Mouse (Mus musculus) midbrain, embryonic 15.5 days (tissue): Measurements from ENCODE around the gene Atp1a1. TPM values are rescaled to one million over a fixed set of nuclear protein-coding genes. Genes with fewer than 3 reads are reported as not detected.
A peak's percentile ranks its signal among the peaks of the same experiment; 100 is the strongest.

Source experiments
- ATAC-seq: fragments of 200-750 bp; cut with Nextera tagmentation; replicated peaks from 2 replicates; pipeline ENCODE4 v1.8.0; 2017; ENCODE audit warnings: moderate TSS enrichment
- H3K27ac ChIP-seq: fragments of 300-500 bp; sonication (generic); 2 replicates; pipeline ENCODE4 v1.5.1; 2015; ENCODE audit warnings: mild to moderate bottlenecking, inconsistent platforms
- H3K27me3 ChIP-seq: fragments of 300-500 bp; sonication (generic); replicated peaks from 2 replicates; pipeline ENCODE4 v1.6.1; 2015; ENCODE audit warnings: inconsistent platforms
- H3K36me3 ChIP-seq: fragments of 300-500 bp; sonication (generic); replicated peaks from 2 replicates; pipeline ENCODE4 v1.6.1; 2015; ENCODE audit warnings: inconsistent platforms
- H3K4me1 ChIP-seq: fragments of 300-500 bp; sonication (generic); 2 replicates; pipeline ENCODE4 v1.6.1; 2015; ENCODE audit warnings: inconsistent platforms
- H3K4me2 ChIP-seq: fragments of 300-500 bp; sonication (generic); 2 replicates; pipeline ENCODE4 v1.6.1; 2015; ENCODE audit warnings: inconsistent platforms, mild to moderate bottlenecking, moderate library complexity
- H3K4me3 ChIP-seq: fragments of 300-500 bp; sonication (generic); 2 replicates; pipeline ENCODE4 v1.5.1; 2015; ENCODE audit warnings: mild to moderate bottlenecking, inconsistent platforms
- H3K9ac ChIP-seq: fragments of 300-500 bp; sonication (generic); 2 replicates; pipeline ENCODE4 v1.6.1; 2015; ENCODE audit warnings: mild to moderate bottlenecking, inconsistent platforms
- H3K9me3 ChIP-seq: fragments of 300-500 bp; sonication (generic); 2 replicates; pipeline ENCODE4 v1.6.1; 2016; ENCODE audit warnings: inconsistent platforms
- WGBS: fragments of 180-500 bp; shearing (Covaris S2); methylation state at CpG from one replicate; pipeline ENCODE4 v1.1.7; 2015; ENCODE audit warnings: mixed read lengths; 5-methylcytosine and 5-hydroxymethylcytosine counted together
- polyA plus RNA-seq: library from polyadenylated mRNA; unstranded; fragments of >200 nt; fragmentation: Nextera tagmentation; extraction: Ambion mirVana; gene quantifications from 2 replicates; pipeline ENCODE4 v1.2.1, GENCODE M21; 2015

Gene Atp1a1
- polyA plus RNA-seq, 1 experiment from 2014 or later, result 57.1 TPM

DNA sequence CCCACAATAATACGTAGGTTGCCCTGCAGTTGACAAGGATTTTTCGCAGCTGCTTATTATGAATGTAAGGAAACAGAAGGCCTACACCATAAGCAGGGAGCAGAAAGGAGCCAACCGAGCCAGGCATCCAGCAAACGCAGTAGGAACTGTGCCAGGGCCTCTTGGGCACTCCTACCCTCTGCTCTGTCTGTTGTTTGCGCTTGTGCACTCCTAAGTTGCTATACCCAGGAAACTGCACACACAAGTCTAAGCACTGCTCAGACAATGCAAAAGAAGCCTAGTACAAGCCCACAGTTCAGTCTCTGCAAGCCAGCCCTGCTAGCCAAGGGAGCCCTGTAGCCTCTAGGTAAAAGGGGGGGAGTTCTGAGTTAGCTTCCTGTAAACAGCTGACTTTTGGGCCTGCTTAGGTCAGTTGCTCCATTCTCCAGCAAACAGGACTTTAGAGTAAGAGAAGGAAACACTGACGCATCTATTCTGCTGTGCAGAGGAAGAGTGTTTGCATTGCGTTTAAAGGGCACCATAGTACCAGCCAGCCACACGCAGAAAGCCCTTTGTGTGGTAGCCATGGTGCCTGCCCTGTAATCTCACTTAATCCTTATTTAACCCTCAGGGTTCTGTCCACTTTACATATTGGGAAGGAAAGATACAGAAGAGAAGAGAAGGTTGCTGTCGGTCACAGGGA, 43.5 kb downstream of the Atp1a1 start:
- H3K9ac ChIP-seq, result no peak overlapping the region
- H3K4me2 ChIP-seq, result no peak overlapping the region
- no peaks in the 10 kb centered on the region for H3K9me3 ChIP-seq
- H3K4me1 ChIP-seq, result peaks cover 11% of the 10 kb centered on the region
- no peaks in the 10 kb centered on the region for H3K36me3 ChIP-seq
- no peak overlapping the region for H3K4me3 ChIP-seq
- H3K27me3 ChIP-seq, result 0 out of 2 replicates have a peak, but pooled peaks cover 2% of the 10 kb centered on the region
- peak; percentile 67 for ATAC-seq
- WGBS, result 31% methylated on average over 9 of the region's 9 CpGs
- H3K27ac ChIP-seq, result peak overlapping the region; percentile 57

DNA sequence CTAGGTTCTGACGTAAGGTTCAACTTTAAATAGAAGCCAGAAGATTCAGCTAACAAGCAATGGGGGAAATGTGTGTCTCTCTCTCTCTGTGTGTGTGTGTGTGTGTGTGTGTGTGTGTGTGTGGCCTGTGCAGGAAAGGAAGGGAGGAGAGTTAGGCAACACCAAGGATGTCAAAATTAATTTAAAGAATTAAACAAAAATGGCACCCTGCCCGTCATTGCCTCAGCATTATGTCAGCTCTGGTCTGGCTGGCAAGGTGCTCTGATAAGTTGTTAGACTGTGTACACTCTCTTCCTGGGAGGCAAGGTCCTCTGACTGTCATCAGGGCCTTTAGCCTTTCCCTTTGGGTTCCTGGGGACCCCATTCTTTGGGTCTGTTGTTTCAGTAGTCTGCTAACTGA, 47.8 kb downstream of the Atp1a1 start:
- 88% methylated on average over 2 of the region's 2 CpGs for WGBS
- no peak for ATAC-seq
- H3K4me2 ChIP-seq, result no peak overlapping the region
- H3K9me3 ChIP-seq, result no peaks in the 10 kb centered on the region
- H3K4me3 ChIP-seq, result no peak overlapping the region
- no peak overlapping the region for H3K9ac ChIP-seq
- H3K36me3 ChIP-seq, result no peaks in the 10 kb centered on the region
- H3K27ac ChIP-seq, result no peak overlapping the region
- H3K4me1 ChIP-seq, result peaks cover 11% of the 10 kb centered on the region
- H3K27me3 ChIP-seq, result 0 out of 2 replicates have a peak, but pooled peaks cover 2% of the 10 kb centered on the region

DNA sequence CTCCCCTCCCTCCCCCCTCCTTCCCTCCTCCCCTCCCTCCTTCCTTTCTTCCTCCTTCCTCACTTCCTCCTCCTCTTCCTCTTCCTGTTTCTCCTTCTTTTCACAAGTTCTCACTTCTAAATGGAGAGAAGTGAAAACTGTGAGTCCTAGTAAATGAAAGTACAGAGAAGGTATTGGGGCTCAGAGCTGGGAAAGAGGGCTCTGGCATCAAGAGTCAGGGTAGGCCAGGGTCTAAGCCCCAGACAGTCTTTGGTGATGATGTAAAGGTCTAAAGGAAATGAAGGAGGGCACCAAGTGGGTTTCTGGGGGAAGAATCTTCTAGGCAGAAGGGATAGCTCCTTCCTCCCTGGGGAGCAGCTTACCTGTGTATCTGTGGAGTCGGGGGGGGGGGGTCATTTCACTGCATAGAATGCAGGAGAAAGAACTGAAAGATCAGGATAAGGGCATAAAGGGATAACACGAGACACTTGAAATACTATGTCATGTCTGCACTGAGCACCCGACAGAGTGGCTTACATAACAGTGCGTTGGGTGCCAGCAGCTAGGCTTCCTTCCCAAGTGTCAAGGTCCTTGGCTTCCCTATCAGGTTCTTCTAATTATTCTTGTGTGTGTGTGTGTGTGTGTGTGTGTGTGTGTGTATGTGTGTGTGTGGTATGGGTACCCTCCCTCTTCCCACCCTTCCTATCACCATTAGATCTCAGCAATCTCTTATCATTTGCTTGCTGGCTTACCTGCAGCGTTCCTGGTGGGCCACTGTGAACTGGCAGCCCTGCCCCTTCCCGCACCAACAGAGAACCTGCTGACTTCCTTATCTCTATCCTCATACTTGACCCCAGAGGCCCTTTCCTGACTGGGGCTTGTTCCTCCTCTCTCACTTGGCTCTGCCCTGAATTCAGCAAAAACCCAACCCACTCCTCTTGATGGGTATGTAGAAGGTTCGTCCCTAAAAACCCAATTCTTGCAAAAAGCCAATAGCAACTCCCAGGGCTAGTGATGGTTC, 51.6 kb downstream of the Atp1a1 start:
- H3K27ac ChIP-seq, result no peak overlapping the region
- WGBS, result 87% methylated on average over 7 of the region's 7 CpGs
- ATAC-seq, result no peak

DNA sequence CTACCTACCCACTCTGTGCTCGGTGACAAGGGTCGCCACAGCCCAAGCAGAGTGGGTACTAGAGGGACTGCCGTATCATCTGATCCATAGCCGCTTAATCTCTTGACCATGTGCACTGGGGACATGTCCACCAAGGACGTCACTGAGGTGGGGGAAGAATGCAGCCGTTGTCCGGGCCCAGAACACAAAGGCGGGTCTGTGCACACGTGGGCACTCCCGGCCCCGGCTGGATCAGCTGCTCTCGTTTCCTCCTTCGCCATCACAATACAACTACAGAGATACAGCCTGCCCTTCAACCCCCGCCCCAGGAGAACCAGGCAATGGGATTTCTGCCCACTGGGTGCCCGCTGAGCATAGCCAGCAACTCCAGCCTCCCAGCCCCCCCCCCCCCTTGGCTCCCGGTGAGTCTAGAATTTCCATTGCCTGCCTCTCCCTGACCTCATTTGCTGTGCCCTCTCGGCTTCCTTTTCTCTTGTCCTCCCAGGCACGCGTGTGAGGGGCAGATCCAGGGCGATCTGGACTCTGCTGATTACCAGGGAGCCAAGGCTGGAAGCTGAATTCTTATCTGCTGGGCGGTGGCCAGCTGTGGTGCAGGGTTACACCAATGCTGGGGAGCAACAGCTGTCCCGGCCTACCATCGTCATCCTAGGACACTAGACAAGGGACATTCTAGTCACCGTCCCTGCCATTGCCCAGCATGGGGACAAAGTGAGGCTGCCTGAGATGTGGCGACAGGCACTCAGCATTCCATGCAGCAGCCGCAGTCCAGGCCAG, 52.8 kb downstream of the Atp1a1 start:
- Histone ChIP-seq H3K4me2 (no peak overlapping the region), H3K36me3 (no peaks in the 10 kb centered on the region), H3K27ac (no peak overlapping the region), H3K4me3 (no peak overlapping the region), H3K27me3 (no peaks in the 10 kb centered on the region), H3K9ac (no peak overlapping the region), H3K9me3 (no peaks in the 10 kb centered on the region), H3K4me1 (no peaks in the 10 kb centered on the region)
- peak; percentile 31; the same call in 1 of the 2 replicates for ATAC-seq
- WGBS, result 59% methylated on average over 26 of the region's 26 CpGs

More for the DNA sequence above, 51.6 kb downstream of the Atp1a1 start:
- H3K4me3 ChIP-seq, result no peak overlapping the region
- no peaks in the 10 kb centered on the region for H3K4me1 ChIP-seq
- H3K9ac ChIP-seq, result no peak overlapping the region
- H3K4me2 ChIP-seq, result no peak overlapping the region
- H3K36me3 ChIP-seq, result no peaks in the 10 kb centered on the region
- no peaks in the 10 kb centered on the region for H3K27me3 ChIP-seq
- H3K9me3 ChIP-seq, result no peaks in the 10 kb centered on the region

DNA sequence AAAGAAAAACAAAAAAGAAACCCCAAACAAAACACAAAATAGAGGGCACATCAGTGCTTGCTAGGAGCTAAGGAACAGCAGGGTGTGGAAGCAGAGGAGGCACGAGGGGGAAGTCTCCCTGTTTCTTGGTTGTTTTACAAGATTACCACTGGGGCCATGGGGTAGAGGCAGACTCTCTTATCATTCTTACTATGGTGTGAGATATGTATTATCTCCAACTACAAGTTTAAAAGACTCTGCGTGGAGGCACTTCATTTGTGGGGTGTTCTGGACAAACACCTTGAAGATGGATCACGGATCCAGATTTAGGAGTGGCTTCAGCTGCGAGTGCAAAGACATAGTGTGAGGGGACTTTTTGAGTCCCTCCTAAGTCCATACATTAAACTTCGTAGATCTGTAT, 54.7 kb downstream of the Atp1a1 start:
- H3K9me3 ChIP-seq, result no peaks in the 10 kb centered on the region
- no peak overlapping the region for H3K4me3 ChIP-seq
- H3K9ac ChIP-seq, result no peak overlapping the region
- no peaks in the 10 kb centered on the region for H3K36me3 ChIP-seq
- whole genome bisulfite sequencing, result 82% methylated on average over 5 of the region's 5 CpGs
- H3K27me3 ChIP-seq, result no peaks in the 10 kb centered on the region
- H3K27ac ChIP-seq, result no peak overlapping the region
- ATAC-seq, result no peak
- no peaks in the 10 kb centered on the region for H3K4me1 ChIP-seq
- H3K4me2 ChIP-seq, result no peak overlapping the region

DNA sequence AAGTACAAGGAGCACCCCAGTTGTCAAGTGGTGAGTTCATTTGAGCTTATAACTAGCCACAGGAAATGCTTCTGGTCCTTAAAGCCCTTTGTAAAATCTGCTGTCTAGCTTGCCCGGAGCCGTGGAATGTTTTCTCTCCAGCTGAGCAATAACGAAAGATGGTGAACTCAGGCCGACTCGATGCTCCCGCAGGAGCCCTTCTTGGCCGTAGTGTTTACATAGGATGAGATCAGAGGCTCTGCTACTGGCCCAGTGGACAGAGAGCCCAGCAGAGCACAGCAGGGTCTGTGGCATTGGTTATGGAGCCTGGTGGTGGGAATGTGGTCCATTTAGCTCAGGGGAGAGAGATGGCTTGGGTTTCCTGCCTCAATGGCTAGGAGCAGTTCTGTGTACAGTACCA, 60.4 kb downstream of the Atp1a1 start:
- no peaks in the 10 kb centered on the region for H3K27me3 ChIP-seq
- H3K4me1 ChIP-seq, result no peaks in the 10 kb centered on the region
- WGBS, result 64% methylated on average over 7 of the region's 7 CpGs
- no peak overlapping the region for H3K4me3 ChIP-seq
- no peak for ATAC-seq
- H3K36me3 ChIP-seq, result no peaks in the 10 kb centered on the region
- no peak overlapping the region for H3K4me2 ChIP-seq
- H3K9me3 ChIP-seq, result no peaks in the 10 kb centered on the region
- no peak overlapping the region for H3K27ac ChIP-seq
- H3K9ac ChIP-seq, result no peak overlapping the region

DNA sequence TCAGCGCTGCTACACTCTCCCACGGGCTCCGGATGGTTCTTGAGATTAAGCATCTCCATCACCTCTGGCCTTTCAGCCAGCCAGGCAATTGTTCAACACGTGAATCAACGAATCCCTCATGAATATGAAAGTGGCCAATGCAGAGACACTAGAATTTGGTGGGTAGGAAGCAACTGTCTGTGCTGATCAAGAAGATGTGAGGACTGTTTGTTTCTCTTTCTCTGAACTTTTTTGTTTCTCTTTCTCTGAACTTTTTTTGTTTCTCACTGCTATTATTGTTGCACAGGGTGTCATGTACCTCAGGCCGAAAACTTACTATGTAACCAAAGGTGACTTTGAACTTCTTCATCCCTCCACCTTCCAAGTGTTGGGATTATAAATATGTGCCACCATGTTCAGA, 62.9 kb downstream of the Atp1a1 start:
- ATAC-seq, result no peak
- H3K27ac ChIP-seq, result no peak overlapping the region
- no peaks in the 10 kb centered on the region for H3K4me1 ChIP-seq
- H3K4me2 ChIP-seq, result no peak overlapping the region
- H3K4me3 ChIP-seq, result no peak overlapping the region
- H3K27me3 ChIP-seq, result no peaks in the 10 kb centered on the region
- no peak overlapping the region for H3K9ac ChIP-seq
- no peaks in the 10 kb centered on the region for H3K9me3 ChIP-seq
- 35% methylated on average over 6 of the region's 6 CpGs for WGBS
- no peaks in the 10 kb centered on the region for H3K36me3 ChIP-seq

DNA sequence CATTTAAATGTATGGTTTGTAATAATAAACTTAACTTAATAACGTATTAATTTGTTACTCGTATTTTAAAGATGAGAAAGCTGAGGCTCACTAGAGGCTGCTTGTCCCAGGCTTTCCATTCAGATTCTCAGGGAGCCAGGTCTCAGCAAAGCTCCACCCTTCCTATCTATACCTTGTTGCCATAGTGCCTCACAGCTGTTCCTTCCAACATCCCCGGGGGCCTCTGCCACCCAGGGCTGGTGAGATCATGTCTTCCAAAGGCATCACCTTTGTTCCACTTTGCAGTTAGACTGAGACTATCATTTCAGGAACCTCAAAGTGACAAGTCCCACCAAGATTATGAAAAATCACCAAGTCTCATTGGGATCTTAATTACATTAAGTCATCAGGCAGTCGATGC, 63.9 kb downstream of the Atp1a1 start:
- no peaks in the 10 kb centered on the region for H3K27me3 ChIP-seq
- no peaks in the 10 kb centered on the region for H3K9me3 ChIP-seq
- H3K4me1 ChIP-seq, result no peaks in the 10 kb centered on the region
- H3K36me3 ChIP-seq, result no peaks in the 10 kb centered on the region
- no peak overlapping the region for H3K4me3 ChIP-seq
- ATAC-seq, result no peak
- H3K4me2 ChIP-seq, result no peak overlapping the region
- WGBS, result 72% methylated on average over 4 of the region's 4 CpGs
- H3K9ac ChIP-seq, result no peak overlapping the region
- H3K27ac ChIP-seq, result no peak overlapping the region

DNA sequence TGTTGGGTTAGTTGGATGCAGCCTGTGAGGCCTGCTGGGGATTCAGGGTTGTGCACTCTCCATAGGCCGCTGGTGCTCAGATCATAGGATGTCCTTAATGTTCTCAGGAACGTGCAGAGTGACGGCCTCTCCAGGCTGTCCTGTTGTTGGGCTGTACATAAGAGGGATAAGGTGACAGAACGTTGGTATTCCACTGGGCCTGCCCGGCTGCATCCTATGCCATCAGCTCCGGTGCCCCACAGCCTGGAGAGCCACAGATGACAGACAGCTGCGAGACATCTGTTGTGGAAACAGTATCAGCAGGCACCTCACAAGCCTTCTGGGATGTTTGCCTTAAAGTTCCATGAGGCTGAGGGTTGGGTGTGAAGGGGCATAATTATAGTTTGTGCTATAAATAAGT, 68.2 kb downstream of the Atp1a1 start:
- Histone ChIP-seq H3K27me3 (no peaks in the 10 kb centered on the region), H3K4me2 (no peak overlapping the region), H3K27ac (no peak overlapping the region), H3K4me3 (no peak overlapping the region), H3K4me1 (0 out of 2 replicates have a peak, but pooled peaks cover 2% of the 10 kb centered on the region), H3K36me3 (no peaks in the 10 kb centered on the region), H3K9ac (no peak overlapping the region), H3K9me3 (no peaks in the 10 kb centered on the region)
- WGBS, result 90% methylated on average over 7 of the region's 7 CpGs
- ATAC-seq, result no peak

DNA sequence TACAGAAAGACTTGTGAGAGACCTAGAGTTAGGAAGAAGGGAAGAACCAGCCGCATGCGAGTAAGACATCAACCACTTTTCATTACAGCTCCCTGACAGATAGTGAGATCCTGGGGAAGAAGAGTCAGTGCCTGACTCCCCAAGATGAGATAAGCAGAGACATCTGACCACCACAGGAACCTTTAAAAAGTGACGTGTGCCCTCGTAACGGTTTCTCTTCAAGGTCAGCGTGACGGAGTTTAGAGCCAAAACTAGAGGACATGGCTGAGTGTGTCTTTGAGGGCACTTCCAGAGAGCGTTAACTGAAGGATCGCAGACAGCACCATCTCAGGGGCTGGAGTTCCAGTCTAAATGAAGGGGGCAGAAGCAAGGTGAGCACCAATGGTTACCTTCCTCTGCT, 70.2 kb downstream of the Atp1a1 start:
- H3K4me3 ChIP-seq, result no peak overlapping the region
- H3K27me3 ChIP-seq, result no peaks in the 10 kb centered on the region
- no peaks in the 10 kb centered on the region for H3K9me3 ChIP-seq
- no peaks in the 10 kb centered on the region for H3K36me3 ChIP-seq
- 92% methylated on average over 9 of the region's 9 CpGs for WGBS
- H3K4me1 ChIP-seq, result peaks cover 11% of the 10 kb centered on the region
- H3K9ac ChIP-seq, result no peak overlapping the region
- no peak overlapping the region for H3K27ac ChIP-seq
- ATAC-seq, result no peak
- H3K4me2 ChIP-seq, result no peak overlapping the region

DNA sequence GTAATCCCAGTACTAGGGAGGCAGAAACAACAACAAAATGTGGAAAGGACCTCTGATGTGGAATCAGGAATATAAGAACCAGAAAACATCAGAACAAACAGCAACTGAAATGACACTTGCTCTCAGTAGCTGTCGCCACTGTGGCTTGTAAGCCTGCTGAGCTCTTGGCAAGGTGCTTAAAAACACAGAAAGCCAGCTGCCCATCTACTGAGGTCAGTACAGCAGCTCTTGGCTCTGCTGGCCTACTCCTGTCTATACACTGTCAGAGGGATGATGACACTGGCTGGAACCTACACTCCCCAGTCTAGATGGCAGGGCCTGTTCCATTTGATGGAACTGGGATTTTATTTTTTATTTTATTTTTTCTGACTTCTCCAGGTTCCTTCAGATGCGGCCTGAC, 71.1 kb downstream of the Atp1a1 start:
- H3K36me3 ChIP-seq, result no peaks in the 10 kb centered on the region
- no peaks in the 10 kb centered on the region for H3K27me3 ChIP-seq
- no peak for ATAC-seq
- H3K4me3 ChIP-seq, result no peak overlapping the region
- H3K27ac ChIP-seq, result no peak overlapping the region
- H3K4me2 ChIP-seq, result no peak overlapping the region
- no peak overlapping the region for H3K9ac ChIP-seq
- H3K9me3 ChIP-seq, result no peaks in the 10 kb centered on the region
- WGBS, result 81% methylated on average over 2 of the region's 2 CpGs
- peaks cover 21% of the 10 kb centered on the region for H3K4me1 ChIP-seq

DNA sequence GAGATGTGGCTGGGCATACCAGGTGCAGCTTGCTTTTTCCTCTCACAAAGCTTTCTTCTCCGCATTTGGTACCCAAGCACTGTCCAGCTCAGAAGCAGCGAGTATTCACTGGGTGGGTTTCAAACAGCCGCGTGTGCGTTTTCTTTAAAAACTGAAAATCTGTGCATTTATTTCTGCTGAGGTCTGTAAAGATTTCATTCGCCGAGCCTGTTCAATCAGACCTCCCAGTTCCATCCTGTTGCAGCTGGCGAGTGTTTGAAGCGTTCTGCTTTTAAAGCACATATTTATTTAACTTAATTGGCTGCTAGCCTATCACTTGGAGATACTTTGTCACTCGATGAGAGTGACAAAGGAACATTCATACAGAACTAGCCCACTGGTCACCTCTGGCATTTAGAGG, 73.6 kb downstream of the Atp1a1 start:
- Histone ChIP-seq H3K4me3 (no peak overlapping the region), H3K36me3 (no peaks in the 10 kb centered on the region), H3K4me2 (no peak overlapping the region), H3K4me1 (peaks cover 25% of the 10 kb centered on the region), H3K27ac (0 out of 2 replicates have a peak overlapping the region, but pooled peaks have one; percentile 5), H3K9me3 (no peaks in the 10 kb centered on the region), H3K27me3 (no peaks in the 10 kb centered on the region), H3K9ac (no peak overlapping the region)
- no peak for ATAC-seq
- 54% methylated on average over 10 of the region's 10 CpGs for WGBS
